ENCODE assay signal across 17 mouse cellular contexts in genomic region chr5:28245121-28245520, GRCm38 (mm10). TPM values are rescaled to one million over a fixed set of nuclear protein-coding genes. Genes with fewer than 3 reads are reported as not detected.
"Had no signal": no experiment of that assay in that cellular context is flagged by ENCODE, and none has a peak within 500 bp of the region (broad histone marks: within the 10 kb centered on the region; RNA-seq: fewer than 3 reads in every experiment).

No protein-coding gene starts in this region.

- H3K4me3 ChIP-seq: limb, embryonic 12.5 days; liver, embryonic 13.5 days; lung, embryonic 15.5 days; megakaryocyte, embryonic 14.5 days; stomach, embryonic 15.5 days had no signal

- H3K27me3 ChIP-seq: limb, embryonic 12.5 days; liver, embryonic 13.5 days; lung, embryonic 15.5 days; stomach, embryonic 15.5 days had no signal

- ATAC-seq: liver, postnatal 0 days had no signal

- H3K9me3 ChIP-seq: limb, embryonic 12.5 days; liver, embryonic 13.5 days; lung, embryonic 15.5 days; megakaryocyte, embryonic 14.5 days; stomach, embryonic 15.5 days had no signal

- H3K4me1 ChIP-seq: limb, embryonic 12.5 days; liver, embryonic 13.5 days; lung, embryonic 15.5 days; stomach, embryonic 15.5 days had no signal

- H3K4me2 ChIP-seq: limb, embryonic 12.5 days; liver, embryonic 13.5 days; lung, embryonic 15.5 days; midbrain, embryonic 11.5 days; stomach, embryonic 15.5 days had no signal

- DNase-seq: kidney, postnatal 25 days; layer of hippocampus, postnatal 36 days; liver; liver, embryonic 13.5 days; liver, postnatal 0 days; lung, postnatal 14 days; right cerebral cortex, postnatal 14 days; thymus, adult 2 months; thymus, postnatal 25 days had no signal

- H3K27ac ChIP-seq: limb, embryonic 12.5 days; liver, embryonic 13.5 days; lung, embryonic 15.5 days; macrophage; stomach, embryonic 15.5 days had no signal

- H3K36me3 ChIP-seq: limb, embryonic 12.5 days; liver, embryonic 13.5 days; lung, embryonic 15.5 days; stomach, embryonic 15.5 days had no signal

- H3K9ac ChIP-seq: limb, embryonic 12.5 days; liver, embryonic 13.5 days; liver, postnatal 0 days; lung, embryonic 15.5 days; stomach, embryonic 15.5 days had no signal

RNA-seq across cellular contexts. Expression of gene Cnpy1, which starts 0.5 kb away (rescaled TPM):
- total RNA-seq: left cerebral cortex, postnatal 36 days had no signal
- polyA plus RNA-seq: limb, embryonic 12.5 days; liver, postnatal 0 days; macrophage; spleen, adult 2 months; thymus, adult 2 months had no signal
